Mouse (Mus musculus) megakaryocyte-erythroid progenitor cell, adult 5-6 weeks (primary cell): ENCODE results near the gene Olfr446. TPM values are rescaled to one million over a fixed set of nuclear protein-coding genes. Genes with fewer than 3 reads are reported as not detected.

Experiments
- ATAC-seq: replicated peaks from 2 replicates; pipeline ENCODE4 v1.8.0; 2016; ENCODE audit warnings: mild to moderate bottlenecking, inconsistent platforms; ENCODE audit not compliant: severe bottlenecking, poor library complexity, low FRiP score, low TSS enrichment
- total RNA-seq, 2 experiments: library from RNA; stranded (forward) in 1 of 2; stranded (reverse) in 1 of 2; fragments of 200-1000, 215-1000 nt in 1 of 2; fragments of >200 nt in 1 of 2; fragmentation: Nextera tagmentation in 1 of 2; gene quantifications; 2 replicates each; pipeline ENCODE4 v1.2.3; 2014 to 2017

Gene Olfr446
- not detected in 2 replicates for total RNA-seq (2014; fragmentation: Nextera tagmentation)
- total RNA-seq (2017), result not detected in 2 replicates

DNA sequence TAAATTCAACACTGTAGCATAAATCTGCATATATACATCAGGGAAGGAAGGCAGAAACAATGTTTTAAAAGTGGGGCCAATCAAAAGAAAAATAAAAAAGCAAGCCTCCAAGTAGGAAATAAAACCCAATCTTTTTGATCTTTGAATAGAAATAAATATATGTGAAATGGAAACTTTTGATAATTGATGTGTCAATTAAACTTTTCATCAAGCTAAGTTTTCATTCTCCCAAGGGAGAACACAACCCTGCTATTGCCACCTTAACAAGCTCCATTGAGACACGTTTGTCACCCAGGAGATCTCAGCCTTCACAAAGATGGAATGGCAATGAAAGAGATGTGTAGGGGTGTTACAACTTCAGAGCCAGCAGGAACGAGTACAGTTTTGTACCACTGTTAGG is at the start of gene Olfr446:
Olfr446 (plus strand) TSS at position 301 of the 400 bp plus-strand sequence.
- no peak for ATAC-seq

DNA sequence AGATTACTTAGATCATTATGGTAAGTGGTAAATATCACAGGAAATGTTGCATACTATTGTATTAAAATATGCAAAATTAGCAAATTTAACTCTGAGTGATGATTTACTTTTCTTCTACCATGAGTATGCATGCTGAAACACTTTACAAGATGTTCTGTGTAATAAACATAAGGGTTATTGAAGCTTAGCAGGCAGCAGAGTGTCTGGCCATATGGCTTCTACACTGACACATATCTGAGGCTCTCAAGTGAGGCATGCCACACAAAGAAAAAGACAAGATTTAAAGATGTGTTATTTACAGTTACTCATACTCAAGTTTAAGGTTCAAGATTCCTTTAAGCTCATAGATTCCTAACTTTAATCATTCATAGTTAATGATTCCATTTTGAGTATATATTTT is 44.9 kb upstream of the Olfr446 start:
- no peak for ATAC-seq

DNA sequence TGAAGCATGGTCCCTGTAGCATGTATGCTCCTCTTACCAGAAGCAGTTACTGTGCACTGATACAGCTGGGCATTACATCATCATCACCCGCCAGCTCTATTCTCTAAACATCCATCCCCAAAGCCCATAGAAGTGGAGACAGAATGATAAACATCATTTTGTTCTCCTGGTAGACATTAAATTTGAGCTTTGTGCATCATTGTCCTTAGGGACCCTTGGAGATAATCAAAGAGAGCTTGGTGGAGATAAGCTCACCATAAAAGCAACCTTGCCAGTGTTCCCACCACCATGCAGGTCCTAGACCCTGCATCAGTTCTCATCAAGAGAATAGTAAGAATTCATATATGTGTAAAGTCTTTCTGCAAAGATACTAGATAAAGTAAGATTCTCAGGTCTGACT is 31.0 kb upstream of the Olfr446 start, which contains the start of gene Olfr448:
Olfr448 (plus strand) TSS at position 301 of the 400 bp plus-strand sequence.
- ATAC-seq, result no peak

DNA sequence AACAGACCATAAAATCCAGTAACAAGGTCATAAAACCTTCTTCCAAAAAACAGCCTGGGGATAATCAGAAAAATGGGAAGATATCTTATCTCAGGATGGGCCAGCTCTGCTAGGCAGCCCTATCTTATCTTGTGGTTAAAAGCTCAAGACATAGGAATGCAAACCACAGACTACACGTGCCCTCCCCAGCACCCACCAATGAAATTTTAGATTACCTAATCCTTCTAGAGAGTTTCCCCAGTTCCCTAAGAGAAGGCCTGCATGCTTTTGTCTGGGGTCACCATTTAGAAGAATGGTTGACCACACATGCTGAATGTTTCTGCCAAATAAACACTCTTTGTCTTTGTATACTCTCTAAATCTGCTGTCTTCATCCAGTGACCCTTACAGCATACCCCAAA is 20.8 kb upstream of the Olfr446 start:
- no peak for ATAC-seq

DNA sequence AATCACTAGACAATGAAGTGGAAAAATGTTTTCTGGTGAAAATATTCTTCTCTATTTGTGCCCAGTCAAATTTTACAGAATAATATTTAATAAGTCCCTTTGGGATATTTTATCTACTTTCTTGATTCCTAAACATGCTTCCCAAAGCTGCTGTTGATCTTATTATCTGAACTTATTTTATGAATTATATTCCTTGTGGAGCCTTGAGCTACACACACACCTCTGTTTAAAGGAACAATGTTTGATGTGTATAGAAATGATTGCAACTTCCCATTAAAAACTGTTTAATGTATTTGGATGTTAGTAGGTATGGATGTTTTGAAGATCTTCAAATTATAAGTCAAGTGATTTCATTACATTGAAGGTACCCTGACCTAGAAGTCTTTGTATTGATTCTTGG is 12.6 kb upstream of the Olfr446 start, which contains the start of gene Olfr447:
Olfr447 (plus strand) TSS at position 301 of the 400 bp plus-strand sequence.
- ATAC-seq, result no peak

DNA sequence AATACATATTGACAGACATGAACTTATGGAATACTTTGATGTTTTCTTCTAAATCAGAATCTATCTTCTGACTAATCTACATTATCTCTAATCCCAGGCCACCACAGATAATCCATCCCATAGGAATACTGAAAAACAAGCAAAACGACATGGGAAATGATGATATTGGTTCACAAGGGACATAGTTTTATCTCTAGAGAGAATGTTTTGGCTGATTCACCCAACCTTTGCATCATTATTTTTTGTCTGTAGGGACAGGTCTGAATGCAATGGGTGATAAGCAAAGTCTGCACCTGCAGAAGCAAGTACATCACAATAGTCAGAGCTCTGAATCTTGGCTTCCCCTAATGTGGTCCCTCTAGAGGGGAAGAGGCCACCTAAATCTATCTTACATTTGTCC is 27.6 kb downstream of the Olfr446 start, which contains the start of gene Olfr444:
Olfr444 (plus strand) TSS at position 301 of the 400 bp plus-strand sequence.
- no peak for ATAC-seq

DNA sequence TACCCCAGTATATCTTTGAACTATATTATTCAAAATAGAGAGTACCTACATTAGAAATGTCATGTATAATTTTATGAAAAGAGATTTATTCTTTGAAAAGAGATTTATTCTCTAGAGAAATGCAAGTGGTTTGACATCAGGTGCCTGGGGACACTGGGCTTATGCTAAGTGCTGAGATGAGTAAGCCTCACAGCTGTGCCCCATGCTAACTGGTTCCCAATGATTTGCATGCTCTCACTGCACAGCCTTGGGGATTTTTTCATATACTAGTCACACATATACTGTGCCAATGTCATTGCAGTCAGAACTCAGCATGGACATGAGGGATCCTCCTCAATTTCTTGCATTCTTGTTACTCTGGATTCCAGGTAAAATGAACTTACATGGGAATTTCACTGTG is 59.2 kb downstream of the Olfr446 start:
- ATAC-seq, result no peak

Other genes starting within 250 kb of the Olfr446 start
- gene Tcaf1, start 211.3 kb upstream of the Olfr446 start, total RNA-seq (2014; fragmentation: Nextera tagmentation), result 0.35 and 1.1 TPM in 2 replicates
- 1.2 and 2.3 TPM in 2 replicates for gene Tcaf1, start 211.3 kb upstream of the Olfr446 start, total RNA-seq (2017)
- not detected in 2 replicates for gene Olfr453, start 182.0 kb upstream of the Olfr446 start, total RNA-seq (2014; fragmentation: Nextera tagmentation)
- not detected in 2 replicates for gene Olfr453, start 182.0 kb upstream of the Olfr446 start, total RNA-seq (2017)
- gene Olfr38, start 165.0 kb upstream of the Olfr446 start, total RNA-seq (2014; fragmentation: Nextera tagmentation), result not detected in 2 replicates
- gene Olfr38, start 165.0 kb upstream of the Olfr446 start, total RNA-seq (2017), result not detected in 2 replicates
- not detected in 2 replicates for gene Olfr452, start 136.3 kb upstream of the Olfr446 start, total RNA-seq (2014; fragmentation: Nextera tagmentation)
- gene Olfr452, start 136.3 kb upstream of the Olfr446 start, total RNA-seq (2017), result not detected in 2 replicates
- gene Olfr450, start 109.4 kb upstream of the Olfr446 start, total RNA-seq (2014; fragmentation: Nextera tagmentation), result not detected in 2 replicates
- gene Olfr450, start 109.4 kb upstream of the Olfr446 start, total RNA-seq (2017), result not detected in 2 replicates
- not detected in 2 replicates for gene Olfr449, start 87.0 kb upstream of the Olfr446 start, total RNA-seq (2014; fragmentation: Nextera tagmentation)
- not detected in 2 replicates for gene Olfr449, start 87.0 kb upstream of the Olfr446 start, total RNA-seq (2017)
- not detected in 2 replicates for gene Olfr448, start 30.9 kb upstream of the Olfr446 start, total RNA-seq (2014; fragmentation: Nextera tagmentation)
- gene Olfr448, start 30.9 kb upstream of the Olfr446 start, total RNA-seq (2017), result not detected in 2 replicates
- gene Olfr447, start 12.5 kb upstream of the Olfr446 start, total RNA-seq (2014; fragmentation: Nextera tagmentation), result not detected in 2 replicates
- gene Olfr447, start 12.5 kb upstream of the Olfr446 start, total RNA-seq (2017), result not detected in 2 replicates
- not detected in 2 replicates for gene Olfr444, start 27.7 kb downstream of the Olfr446 start, total RNA-seq (2014; fragmentation: Nextera tagmentation)
- gene Olfr444, start 27.7 kb downstream of the Olfr446 start, total RNA-seq (2017), result not detected in 2 replicates
- not detected in 2 replicates for gene Olfr441, start 185.0 kb downstream of the Olfr446 start, total RNA-seq (2014; fragmentation: Nextera tagmentation)
- gene Olfr441, start 185.0 kb downstream of the Olfr446 start, total RNA-seq (2017), result not detected in 2 replicates
- gene Olfr237-ps1, start 225.2 kb downstream of the Olfr446 start, total RNA-seq (2014; fragmentation: Nextera tagmentation), result not detected in 2 replicates
- gene Olfr237-ps1, start 225.2 kb downstream of the Olfr446 start, total RNA-seq (2017), result not detected in 2 replicates
- gene Olfr437, start 241.9 kb downstream of the Olfr446 start, total RNA-seq (2014; fragmentation: Nextera tagmentation), result not detected in 2 replicates
- not detected in 2 replicates for gene Olfr437, start 241.9 kb downstream of the Olfr446 start, total RNA-seq (2017)